Mouse (Mus musculus): ENCODE measurements around the gene Nmur2.
A peak's percentile ranks its signal among the peaks of the same experiment; 100 is the strongest.

Nmur2 gene

GRCm38 (mm10) chr11:56040917-56041316 is at the start of gene Nmur2:
Nmur2 (minus strand) TSS chr11:56041010.
- peak in 1 of 2 experiments; percentile 14 for DNase-seq

- DNase-seq: no peak
Observed at GRCm38 (mm10) chr11:56089127-56089689, 48.4 kb upstream of the Nmur2 start.

GRCm38 (mm10) chr11:56072131-56072530 is 31.3 kb upstream of the Nmur2 start:
- DNase-seq: no peak

GRCm38 (mm10) chr11:56069658-56070057 is 28.8 kb upstream of the Nmur2 start:
- DNase-seq: no peak

GRCm38 (mm10) chr11:56065147-56065546 is 24.3 kb upstream of the Nmur2 start:
- DNase-seq: no peak

- no peak for DNase-seq
Observed at GRCm38 (mm10) chr11:56064575-56064974, 23.8 kb upstream of the Nmur2 start.

GRCm38 (mm10) chr11:56059236-56059635 is 18.4 kb upstream of the Nmur2 start:
- no peak for DNase-seq

- peak; percentile 44 to 65 for DNase-seq
Observed at GRCm38 (mm10) chr11:56054439-56054838, 13.6 kb upstream of the Nmur2 start.

- peak; percentile 5 to 9 for DNase-seq
Observed at GRCm38 (mm10) chr11:56026854-56027253, 14.0 kb downstream of the Nmur2 start.

- DNase-seq: peak; percentile 54 to 59
Observed at GRCm38 (mm10) chr11:56025746-56026570, 14.9 kb downstream of the Nmur2 start.

- peak; percentile 24 for DNase-seq
Observed at GRCm38 (mm10) chr11:56013510-56014057, 27.2 kb downstream of the Nmur2 start.

GRCm38 (mm10) chr11:56012396-56012795 is 28.4 kb downstream of the Nmur2 start:
- DNase-seq: no peak

GRCm38 (mm10) chr11:56008277-56008676 is 32.5 kb downstream of the Nmur2 start:
- no peak for DNase-seq

GRCm38 (mm10) chr11:55992799-55993198 is 48.0 kb downstream of the Nmur2 start:
- DNase-seq: peak in 1 of 2 experiments; percentile 29

GRCm38 (mm10) chr11:55992148-55992547 is 48.7 kb downstream of the Nmur2 start:
- DNase-seq: peak; percentile 17 to 23

- DNase-seq: peak; percentile 66 to 67
Observed at GRCm38 (mm10) chr11:55991505-55992066, 49.2 kb downstream of the Nmur2 start.

GRCm38 (mm10) chr11:55984643-55985042 is 56.2 kb downstream of the Nmur2 start:
- DNase-seq: no peak

GRCm38 (mm10) chr11:55981656-55982055 is 59.2 kb downstream of the Nmur2 start:
- DNase-seq: peak in 1 of 2 experiments; percentile 15

- DNase-seq: peak in 1 of 2 experiments; percentile 35
Observed at GRCm38 (mm10) chr11:55978146-55978545, 62.7 kb downstream of the Nmur2 start.

Data from cerebellum, postnatal 14 days (tissue).